Mouse (Mus musculus) testis, adult 2 months (tissue): ENCODE measurements around the gene Mgat5. TPM values are rescaled to one million over a fixed set of nuclear protein-coding genes. Genes with fewer than 3 reads are reported as not detected.

Experiments used
- H3K27ac ChIP-seq: fragments of 200-500 bp; 2 replicates; pipeline ENCODE4 v1.5.1; 2012; ENCODE audit warnings: low read depth, low read length; ENCODE audit not compliant: control insufficient read depth, insufficient read depth
- H3K27me3 ChIP-seq: fragments of 200-500 bp; 2 replicates; pipeline ENCODE4 v1.6.1; 2012; ENCODE audit warnings: mild to moderate bottlenecking, low read length, moderate library complexity; ENCODE audit not compliant: control insufficient read depth, insufficient read depth
- H3K36me3 ChIP-seq: fragments of 200-500 bp; 2 replicates; pipeline ENCODE4 v1.6.1; 2012; ENCODE audit warnings: mild to moderate bottlenecking, low read length; ENCODE audit not compliant: control insufficient read depth, insufficient read depth
- H3K4me1 ChIP-seq: fragments of 200-500 bp; 2 replicates; pipeline ENCODE4 v1.6.1; 2012; ENCODE audit warnings: low read length; ENCODE audit not compliant: control insufficient read depth, insufficient read depth
- H3K4me3 ChIP-seq: fragments of 200-500 bp; 2 replicates; pipeline ENCODE4 v1.5.1; 2012; ENCODE audit warnings: low read depth, mild to moderate bottlenecking, low read length, moderate library complexity, mixed read lengths; ENCODE audit not compliant: control insufficient read depth
- CTCF ChIP-seq: fragments of 200-500 bp; IDR thresholded peaks from 2 replicates; pipeline ENCODE4 v1.5.1; 2012; ENCODE audit warnings: low read depth, mild to moderate bottlenecking, inconsistent platforms, low read length, moderate library complexity; ENCODE audit not compliant: control insufficient read depth, insufficient read depth, insufficient replicate concordance
- POLR2A ChIP-seq: fragments of 200-500 bp; IDR thresholded peaks from 2 replicates; pipeline ENCODE4 v1.6.1; 2012; ENCODE audit warnings: low read depth, mild to moderate bottlenecking, inconsistent platforms, low read length, moderate library complexity; ENCODE audit not compliant: control insufficient read depth
- polyA plus RNA-seq: library from polyadenylated mRNA; depleted of rRNA; stranded (reverse); fragments of >200 nt; gene quantifications from 2 replicates; pipeline ENCODE4 v1.2.3, GENCODE M21; 2012

The Mgat5 gene
- polyA plus RNA-seq, 1 experiment = 16.2 TPM

- no peaks in the 10 kb centered on the region for H3K4me1 ChIP-seq
- TF ChIP-seq POLR2A = no peak
- TF ChIP-seq CTCF = no peak
- no peak overlapping the region for H3K27ac ChIP-seq
- H3K27me3 ChIP-seq = no peaks in the 10 kb centered on the region
- H3K36me3 ChIP-seq = no peaks in the 10 kb centered on the region
- no peak overlapping the region for H3K4me3 ChIP-seq
Observed at GRCm38 (mm10) chr1:127278067-127278466, 73.3 kb downstream of the Mgat5 start.

GRCm38 (mm10) chr1:127280256-127280655 is 75.4 kb downstream of the Mgat5 start:
- Histone ChIP-seq H3K4me1 (no peaks in the 10 kb centered on the region), H3K27ac (no peak overlapping the region), H3K4me3 (no peak overlapping the region), H3K36me3 (no peaks in the 10 kb centered on the region), H3K27me3 (no peaks in the 10 kb centered on the region)
- TF ChIP-seq POLR2A = no peak
- no peak for TF ChIP-seq CTCF

DNA sequence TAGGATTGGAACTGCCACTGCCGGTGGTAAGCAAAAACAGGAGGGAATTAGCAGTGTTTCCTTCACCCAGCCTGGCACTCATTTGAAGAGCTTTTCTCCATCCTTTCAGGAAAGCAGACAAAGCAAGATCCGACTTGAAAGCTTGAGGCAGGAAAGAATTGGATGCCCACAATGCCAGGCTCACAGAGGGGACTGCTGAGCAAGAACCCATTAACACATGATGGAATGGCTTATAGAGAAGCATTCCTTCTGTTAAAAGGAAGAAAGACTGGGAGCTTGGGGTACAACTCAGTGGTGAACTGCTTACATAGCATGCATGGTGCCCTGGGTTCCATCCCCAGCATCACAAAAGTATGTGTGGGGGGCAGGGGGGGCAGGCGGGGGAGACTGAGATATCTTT is 80.2 kb downstream of the Mgat5 start:
- Histone ChIP-seq H3K4me3 (no peak overlapping the region), H3K4me1 (no peaks in the 10 kb centered on the region), H3K36me3 (no peaks in the 10 kb centered on the region), H3K27me3 (no peaks in the 10 kb centered on the region), H3K27ac (no peak overlapping the region)
- no peak for TF ChIP-seq POLR2A
- no peak for TF ChIP-seq CTCF

GRCm38 (mm10) chr1:127287505-127287904 is 82.7 kb downstream of the Mgat5 start:
- Histone ChIP-seq H3K4me3 (no peak overlapping the region), H3K27ac (no peak overlapping the region), H3K4me1 (no peaks in the 10 kb centered on the region), H3K27me3 (no peaks in the 10 kb centered on the region), H3K36me3 (no peaks in the 10 kb centered on the region)
- no peak for TF ChIP-seq CTCF
- no peak for TF ChIP-seq POLR2A

DNA sequence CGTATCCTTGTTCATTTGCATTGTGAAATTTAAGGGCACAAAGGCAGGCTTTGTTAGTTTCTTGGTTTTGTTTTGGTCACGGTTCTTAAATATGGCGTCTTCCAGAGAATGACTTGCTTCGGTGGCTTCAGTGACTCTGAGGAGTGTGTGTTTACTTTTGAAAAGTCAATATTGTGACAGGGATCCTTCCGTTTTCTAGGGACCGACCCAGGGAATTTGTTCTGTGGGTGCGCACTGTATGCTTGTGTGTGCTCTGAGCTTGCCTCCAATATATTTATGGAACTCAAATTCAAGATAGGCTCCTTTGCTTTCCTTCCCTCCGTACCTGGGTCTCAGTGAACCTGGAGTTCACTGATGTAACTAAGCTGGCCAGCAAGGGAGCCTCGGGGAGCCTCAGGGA is 86.1 kb downstream of the Mgat5 start:
- Histone ChIP-seq H3K36me3 (no peaks in the 10 kb centered on the region), H3K4me1 (no peaks in the 10 kb centered on the region), H3K27ac (no peak overlapping the region), H3K27me3 (no peaks in the 10 kb centered on the region), H3K4me3 (no peak overlapping the region)
- TF ChIP-seq POLR2A (no peak), CTCF (no peak)

DNA sequence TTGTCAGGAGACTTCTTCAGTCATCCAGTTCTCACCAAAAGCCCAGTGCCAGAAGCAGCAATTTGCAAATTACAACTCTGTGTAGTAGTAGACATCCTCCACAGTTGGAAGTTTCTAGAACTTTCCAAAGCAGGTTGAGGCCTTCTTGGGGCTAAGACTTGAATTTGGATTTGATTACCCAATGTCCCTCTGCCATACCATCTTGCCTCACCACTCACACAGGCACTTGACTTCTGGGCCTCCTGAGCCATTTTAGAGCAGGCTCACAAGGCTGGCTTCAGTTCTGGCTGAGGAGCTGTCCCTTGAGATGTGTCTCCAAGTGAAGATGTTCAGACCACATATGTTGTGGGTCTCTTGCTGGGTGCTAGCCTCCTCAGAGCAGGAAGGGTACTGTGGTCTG is 86.9 kb downstream of the Mgat5 start:
- H3K36me3 ChIP-seq = no peaks in the 10 kb centered on the region; the same call in 1 of the 2 replicates
- no peaks in the 10 kb centered on the region for H3K4me1 ChIP-seq
- H3K27ac ChIP-seq = no peak overlapping the region
- H3K4me3 ChIP-seq = no peak overlapping the region
- no peaks in the 10 kb centered on the region for H3K27me3 ChIP-seq
- TF ChIP-seq CTCF = no peak
- TF ChIP-seq POLR2A = no peak

DNA sequence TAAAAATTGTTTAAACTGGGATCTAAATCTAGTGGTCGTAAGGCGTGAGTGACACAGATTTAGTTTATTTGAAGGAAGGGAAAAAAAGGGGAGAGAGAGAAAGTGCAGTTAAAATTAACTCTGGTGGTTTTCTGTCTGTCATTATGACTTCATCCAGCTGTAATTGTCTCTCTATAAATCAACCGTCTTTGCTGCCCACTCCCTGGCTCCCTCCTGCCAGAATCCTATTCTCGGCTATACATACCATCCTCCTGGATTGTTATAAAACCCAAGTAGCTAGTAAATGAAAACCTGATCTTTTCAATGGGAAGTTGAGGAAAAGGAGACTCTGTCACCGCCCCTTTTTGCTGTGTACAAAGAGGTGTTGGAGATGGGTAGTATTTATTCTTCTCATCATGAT is 88.5 kb downstream of the Mgat5 start:
- TF ChIP-seq CTCF (no peak), POLR2A (no peak)
- Histone ChIP-seq H3K27me3 (no peaks in the 10 kb centered on the region), H3K27ac (no peak overlapping the region), H3K4me1 (no peaks in the 10 kb centered on the region), H3K36me3 (no peaks in the 10 kb centered on the region; the same call in 1 of the 2 replicates), H3K4me3 (no peak overlapping the region)

DNA sequence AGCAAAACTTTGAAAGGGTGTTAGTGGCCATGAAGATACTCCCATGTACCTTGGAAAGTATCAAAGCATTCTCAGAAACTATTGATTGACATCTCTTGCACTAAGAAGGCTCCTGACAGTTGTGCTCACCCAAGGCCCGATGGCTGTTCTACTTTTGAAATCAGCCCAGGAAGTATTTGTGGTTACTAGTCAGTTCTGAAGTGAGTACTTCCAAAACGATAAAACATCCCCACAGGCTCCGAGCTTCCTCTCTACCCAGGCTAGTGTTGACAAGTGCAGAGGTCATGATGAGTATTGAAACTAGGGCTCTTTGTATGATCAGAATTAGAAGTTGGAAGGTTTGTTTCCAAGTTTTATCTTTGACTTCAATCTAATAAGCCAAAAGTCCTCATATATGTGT is 92.0 kb downstream of the Mgat5 start:
- peaks cover 3% of the 10 kb centered on the region for H3K4me1 ChIP-seq
- no peak overlapping the region for H3K27ac ChIP-seq
- no peaks in the 10 kb centered on the region for H3K27me3 ChIP-seq
- no peaks in the 10 kb centered on the region; the same call in 1 of the 2 replicates for H3K36me3 ChIP-seq
- TF ChIP-seq POLR2A = no peak
- TF ChIP-seq CTCF = no peak
- no peak overlapping the region for H3K4me3 ChIP-seq
